Comparison of ENCODE assay signal across 9 mouse cellular contexts in genomic region chr2:35447453-35447852, GRCm38 (mm10). TPM values are rescaled to one million over a fixed set of nuclear protein-coding genes. Genes with fewer than 3 reads are reported as not detected.
DNase-seq lines count a peak whose midpoint lies in the region; ATAC-seq and TF ChIP-seq lines count a peak whose summit lies in the region.
"Had no signal": no experiment of that assay in that cellular context is flagged by ENCODE, and none has a peak within 500 bp of the region (broad histone marks: within the 10 kb centered on the region; RNA-seq: fewer than 3 reads in every experiment).

No protein-coding gene starts in this region.

- no peak for ATAC-seq in hindbrain, embryonic 12.5 days (ENCODE audit: low FRiP score)
- no peak for ATAC-seq in hindbrain, postnatal 0 days
- ATAC-seq in limb, embryonic 12.5 days (ENCODE audit: insufficient number of reproducible peaks, insufficient read depth, low FRiP score, low TSS enrichment, low read depth): no peak
- ATAC-seq in granulocyte monocyte progenitor cell, adult 5-6 weeks (replicated peaks; ENCODE audit: poor library complexity, severe bottlenecking): no peak

- no peak overlapping the region for H3K9ac ChIP-seq in hindbrain, embryonic 12.5 days
- no peak overlapping the region for H3K9ac ChIP-seq in hindbrain, postnatal 0 days (replicated peaks; ENCODE audit: low read length)
- no peak overlapping the region for H3K9ac ChIP-seq in limb, embryonic 12.5 days (replicated peaks)

- no peak for TF ChIP-seq CTCF in hindbrain, postnatal 0 days (IDR thresholded peaks at IDR 0.05; ENCODE audit: low read depth)
- TF ChIP-seq CTCF in E14TG2a.4 (conservative IDR thresholded peaks at IDR 0.05; ENCODE audit: low read length): no peak

- intact Hi-C loops in left cerebral cortex, postnatal 4 days (cut with DNase I): no loop called here

- no peaks in the 10 kb centered on the region for H3K36me3 ChIP-seq in hindbrain, embryonic 12.5 days
- H3K36me3 ChIP-seq in hindbrain, postnatal 0 days (ENCODE audit: insufficient read depth, low read length): no peaks in the 10 kb centered on the region
- peaks cover 21% of the 10 kb centered on the region for H3K36me3 ChIP-seq in E14TG2a.4 (ENCODE audit: insufficient read depth, low read length)
- H3K36me3 ChIP-seq in limb, embryonic 12.5 days: no peaks in the 10 kb centered on the region

- DNase-seq in hindbrain, postnatal 0 days (ENCODE audit: low spot score): no peak
- DNase-seq in 416B (ENCODE audit: low read depth): peak; percentile 71
- no peak for DNase-seq in urinary bladder, adult 18-20 months (ENCODE audit: low spot score in 2 of 2)
- no peak for DNase-seq in left cerebral cortex, postnatal 4 days

- 82% methylated on average over 7 of the region's 7 CpGs for WGBS in hindbrain, embryonic 12.5 days
- 89% methylated on average over 7 of the region's 7 CpGs for whole genome bisulfite sequencing in hindbrain, postnatal 0 days
- WGBS in limb, embryonic 12.5 days: 72% methylated on average over 7 of the region's 7 CpGs

- H3K4me3 ChIP-seq in hindbrain, embryonic 12.5 days: no peak overlapping the region
- no peak overlapping the region for H3K4me3 ChIP-seq in hindbrain, postnatal 0 days (ENCODE audit: low read length)
- H3K4me3 ChIP-seq in E14TG2a.4 (replicated peaks; ENCODE audit: low read length): peak overlapping the region; percentile 78
- no peak overlapping the region for H3K4me3 ChIP-seq in limb, embryonic 12.5 days (replicated peaks)

- H3K4me1 ChIP-seq in hindbrain, embryonic 12.5 days: peaks cover 5% of the 10 kb centered on the region; the same call in 1 of the 2 replicates
- no peaks in the 10 kb centered on the region for H3K4me1 ChIP-seq in hindbrain, postnatal 0 days (ENCODE audit: insufficient read depth, low read length)
- peaks cover 96% of the 10 kb centered on the region for H3K4me1 ChIP-seq in E14TG2a.4 (replicated peaks; ENCODE audit: low read depth, low read length)
- H3K4me1 ChIP-seq in limb, embryonic 12.5 days (replicated peaks): peaks cover 56% of the 10 kb centered on the region

- no peaks in the 10 kb centered on the region for H3K27me3 ChIP-seq in hindbrain, embryonic 12.5 days
- H3K27me3 ChIP-seq in hindbrain, postnatal 0 days (ENCODE audit: insufficient read depth, low read length): no peaks in the 10 kb centered on the region
- no peaks in the 10 kb centered on the region for H3K27me3 ChIP-seq in E14TG2a.4 (ENCODE audit: insufficient read depth, low read length)
- peaks cover 23% of the 10 kb centered on the region for H3K27me3 ChIP-seq in limb, embryonic 12.5 days

- H3K4me2 ChIP-seq in hindbrain, embryonic 12.5 days (replicated peaks): no peak overlapping the region
- no peak overlapping the region for H3K4me2 ChIP-seq in hindbrain, postnatal 0 days (ENCODE audit: low read depth, low read length)
- no peak overlapping the region for H3K4me2 ChIP-seq in limb, embryonic 12.5 days

- no peaks in the 10 kb centered on the region for H3K9me3 ChIP-seq in hindbrain, embryonic 12.5 days (replicated peaks)
- no peaks in the 10 kb centered on the region for H3K9me3 ChIP-seq in hindbrain, postnatal 0 days (ENCODE audit: low read length)
- no peaks in the 10 kb centered on the region for H3K9me3 ChIP-seq in E14TG2a.4 (ENCODE audit: low read length)
- no peaks in the 10 kb centered on the region for H3K9me3 ChIP-seq in limb, embryonic 12.5 days

- 0 out of 2 replicates have a peak overlapping the region, but pooled peaks have one; percentile 3 for H3K27ac ChIP-seq in hindbrain, embryonic 12.5 days
- no peak overlapping the region for H3K27ac ChIP-seq in hindbrain, postnatal 0 days
- 0 out of 2 replicates have a peak overlapping the region, but pooled peaks have one; percentile 18 for H3K27ac ChIP-seq in limb, embryonic 12.5 days

RNA-seq across cellular contexts. Expression of gene Ggta1, which starts 15.6 kb away (rescaled TPM):
- 6.4 and 7.6 TPM in 2 replicates for polyA plus RNA-seq in hindbrain, embryonic 12.5 days (2016; fragmentation: Nextera tagmentation; extraction: Ambion mirVana)
- total RNA-seq in hindbrain, postnatal 0 days (2014; rRNA removed): 3.8 and 11.8 TPM in 2 replicates
- 3.2 and 4.7 TPM in 2 replicates for polyA plus RNA-seq in hindbrain, postnatal 0 days (2015; fragmentation: Nextera tagmentation; extraction: Ambion mirVana)
- polyA plus RNA-seq in limb, embryonic 12.5 days (2016; fragmentation: Nextera tagmentation; extraction: Ambion mirVana): 7.8 and 8.8 TPM in 2 replicates
- 37.2 and 49.6 TPM in 2 replicates for total RNA-seq in granulocyte monocyte progenitor cell, adult 5-6 weeks (2014; fragmentation: Nextera tagmentation)
- total RNA-seq in granulocyte monocyte progenitor cell, adult 5-6 weeks (2017): 72.8 and 82.4 TPM in 2 replicates
- 1 to 10 TPM; 3.9 to 6.1 TPM for total RNA-seq in left cerebral cortex, postnatal 4 days (2021)

RNA-seq across cellular contexts. Expression of gene 4930402F06Rik, which starts 50.5 kb away (rescaled TPM):
- polyA plus RNA-seq in hindbrain, embryonic 12.5 days (2016; fragmentation: Nextera tagmentation; extraction: Ambion mirVana): not detected in 2 replicates
- not detected in 2 replicates for total RNA-seq in hindbrain, postnatal 0 days (2014; rRNA removed)
- not detected in 2 replicates for polyA plus RNA-seq in hindbrain, postnatal 0 days (2015; fragmentation: Nextera tagmentation; extraction: Ambion mirVana)
- not detected in 2 replicates for polyA plus RNA-seq in limb, embryonic 12.5 days (2016; fragmentation: Nextera tagmentation; extraction: Ambion mirVana)
- total RNA-seq in granulocyte monocyte progenitor cell, adult 5-6 weeks (2014; fragmentation: Nextera tagmentation): not detected in 2 replicates
- total RNA-seq in granulocyte monocyte progenitor cell, adult 5-6 weeks (2017): not detected in 2 replicates
- total RNA-seq in left cerebral cortex, postnatal 4 days (2021): not detected
- polyA plus RNA-seq: limb, embryonic 14.5 days had no signal
